Mouse (Mus musculus) embryonic facial prominence, embryonic 11.5 days (tissue): ENCODE measurements around the gene Ttll5. TPM values are rescaled to one million over a fixed set of nuclear protein-coding genes. Genes with fewer than 3 reads are reported as not detected.

Experiments
- ATAC-seq: fragments of 200-750 bp; cut with Nextera tagmentation; replicated peaks from 2 replicates; pipeline ENCODE4 v1.8.0; 2017; ENCODE audit warnings: low read depth; ENCODE audit not compliant: insufficient number of reproducible peaks, low FRiP score, low TSS enrichment
- DNase-seq: peaks from one replicate; pipeline ENCODE4 v3.0.0-alpha.2; 2015; ENCODE audit warnings: low spot score
- H3K27ac ChIP-seq: fragments of 300-500 bp; sonication (generic); replicated peaks from 2 replicates; pipeline ENCODE4 v1.5.1; 2014; ENCODE audit warnings: mild to moderate bottlenecking, low read depth, low read length, control low read depth
- H3K27me3 ChIP-seq: fragments of 300-500 bp; sonication (generic); 2 replicates; pipeline ENCODE4 v1.6.1; 2014; ENCODE audit warnings: mild to moderate bottlenecking, low read length, moderate library complexity, mixed read lengths; ENCODE audit not compliant: control insufficient read depth, insufficient read depth
- H3K36me3 ChIP-seq: fragments of 300-500 bp; sonication (generic); replicated peaks from 2 replicates; pipeline ENCODE4 v1.6.1; 2014; ENCODE audit warnings: low read depth, mild to moderate bottlenecking, low read length, moderate library complexity, mixed read lengths; ENCODE audit not compliant: control insufficient read depth, insufficient read depth
- H3K4me1 ChIP-seq: fragments of 300-500 bp; sonication (generic); 2 replicates; pipeline ENCODE4 v1.6.1; 2014; ENCODE audit warnings: low read length, mixed read lengths; ENCODE audit not compliant: control insufficient read depth, insufficient read depth
- H3K4me2 ChIP-seq: fragments of 300-500 bp; sonication (generic); 2 replicates; pipeline ENCODE4 v1.6.1; 2014; ENCODE audit warnings: low read depth, mild to moderate bottlenecking, control low read depth, low read length, moderate library complexity
- H3K4me3 ChIP-seq: fragments of 300-500 bp; sonication (generic); 2 replicates; pipeline ENCODE4 v1.5.1; 2014; ENCODE audit warnings: low read depth, low read length, control low read depth
- H3K9ac ChIP-seq: fragments of 300-500 bp; sonication (generic); replicated peaks from 2 replicates; pipeline ENCODE4 v1.6.1; 2014; ENCODE audit warnings: mild to moderate bottlenecking, control low read depth, low read length
- H3K9me3 ChIP-seq: fragments of 300-500 bp; sonication (generic); replicated peaks from 2 replicates; pipeline ENCODE4 v1.6.1; 2016; ENCODE audit warnings: mild to moderate bottlenecking, low read length, inconsistent platforms, mixed read lengths; ENCODE audit not compliant: control insufficient read depth
- WGBS: fragments of 180-500 bp; shearing (Covaris S2); extraction: QIAGEN DNeasy Blood & Tissue Kit; methylation state at CpG from one replicate; pipeline ENCODE4 v1.1.7; 2014; 5-methylcytosine and 5-hydroxymethylcytosine counted together
- polyA plus RNA-seq: library from polyadenylated mRNA; unstranded; fragments of >200 nt; fragmentation: Nextera tagmentation; extraction: Ambion mirVana; gene quantifications from 2 replicates; pipeline ENCODE4 v1.2.1, GENCODE M21; 2014

The Ttll5 gene
- polyA plus RNA-seq, 1 experiment from 2014 or later: 16.4 TPM

DNA sequence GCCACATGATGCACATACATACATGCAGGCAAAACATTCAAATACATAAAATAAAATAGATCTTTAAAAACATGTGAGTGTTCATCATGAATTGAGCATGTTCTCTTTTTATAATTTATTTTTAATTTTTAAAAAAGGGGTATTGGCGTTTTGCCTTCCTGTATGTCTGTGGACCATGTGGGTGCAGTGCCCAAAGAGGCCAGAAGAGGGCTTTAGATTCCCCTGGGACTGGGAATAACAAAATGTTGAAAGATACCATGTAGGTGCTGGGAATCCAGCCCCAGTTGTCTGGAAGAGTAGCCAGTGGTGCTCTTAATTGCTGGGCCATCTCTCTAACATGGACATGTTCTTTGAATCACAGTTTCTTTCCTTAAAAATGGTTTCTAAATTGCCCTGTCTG, 127.4 kb downstream of the Ttll5 start:
- Histone ChIP-seq H3K9me3 (no peaks in the 10 kb centered on the region), H3K27ac (no peak overlapping the region), H3K4me3 (no peak overlapping the region), H3K27me3 (no peaks in the 10 kb centered on the region), H3K4me1 (no peaks in the 10 kb centered on the region), H3K36me3 (no peaks in the 10 kb centered on the region), H3K4me2 (no peak overlapping the region), H3K9ac (no peak overlapping the region)
- 89% methylated on average over 1 of the region's 1 CpGs for WGBS
- no peak for ATAC-seq
- DNase-seq: no peak

- H3K27ac ChIP-seq: no peak overlapping the region
- no peaks in the 10 kb centered on the region for H3K36me3 ChIP-seq
- no peaks in the 10 kb centered on the region for H3K9me3 ChIP-seq
- no peak for ATAC-seq
- no peak overlapping the region for H3K4me2 ChIP-seq
- 93% methylated on average over 5 of the region's 5 CpGs for WGBS
- no peak overlapping the region for H3K9ac ChIP-seq
- H3K27me3 ChIP-seq: no peaks in the 10 kb centered on the region
- no peak overlapping the region for H3K4me3 ChIP-seq
- no peak for DNase-seq
- no peaks in the 10 kb centered on the region for H3K4me1 ChIP-seq
Measured at GRCm38 (mm10) chr12:85952349-85952748, 127.9 kb downstream of the Ttll5 start.

- no peaks in the 10 kb centered on the region for H3K27me3 ChIP-seq
- 82% methylated on average over 3 of the region's 3 CpGs for WGBS
- DNase-seq (no peak), ATAC-seq (no peak)
- no peak overlapping the region for H3K9ac ChIP-seq
- H3K4me1 ChIP-seq: no peaks in the 10 kb centered on the region
- H3K4me3 ChIP-seq: no peak overlapping the region
- H3K4me2 ChIP-seq: no peak overlapping the region
- no peaks in the 10 kb centered on the region for H3K9me3 ChIP-seq
- H3K36me3 ChIP-seq: no peaks in the 10 kb centered on the region
- no peak overlapping the region for H3K27ac ChIP-seq
Measured at GRCm38 (mm10) chr12:85954167-85954566, 129.7 kb downstream of the Ttll5 start.

DNA sequence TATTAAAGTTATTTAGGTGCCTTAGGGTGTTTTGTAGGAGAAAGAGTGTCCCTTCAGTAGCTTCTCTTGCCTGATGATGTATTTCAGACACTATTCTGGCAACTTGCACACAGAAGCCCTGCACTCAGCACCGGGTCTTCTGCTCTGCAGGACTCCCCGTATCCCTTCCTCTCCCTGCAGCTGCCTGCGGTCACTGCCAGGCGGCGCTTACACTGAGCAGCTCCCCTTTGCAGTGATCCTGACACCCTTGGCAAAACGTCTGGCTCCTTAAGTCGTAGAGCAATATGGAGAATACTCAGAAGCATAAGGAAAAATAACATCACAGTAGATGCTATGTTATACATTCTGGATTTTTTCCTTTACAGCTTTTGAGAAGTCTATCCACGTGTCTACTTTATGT, 130.6 kb downstream of the Ttll5 start:
- Histone ChIP-seq H3K27ac (no peak overlapping the region), H3K4me1 (no peaks in the 10 kb centered on the region), H3K9me3 (no peaks in the 10 kb centered on the region), H3K27me3 (no peaks in the 10 kb centered on the region), H3K9ac (no peak overlapping the region), H3K4me2 (no peak overlapping the region), H3K36me3 (no peaks in the 10 kb centered on the region), H3K4me3 (no peak overlapping the region)
- no peak for ATAC-seq
- 76% methylated on average over 8 of the region's 8 CpGs for WGBS
- no peak for DNase-seq

DNA sequence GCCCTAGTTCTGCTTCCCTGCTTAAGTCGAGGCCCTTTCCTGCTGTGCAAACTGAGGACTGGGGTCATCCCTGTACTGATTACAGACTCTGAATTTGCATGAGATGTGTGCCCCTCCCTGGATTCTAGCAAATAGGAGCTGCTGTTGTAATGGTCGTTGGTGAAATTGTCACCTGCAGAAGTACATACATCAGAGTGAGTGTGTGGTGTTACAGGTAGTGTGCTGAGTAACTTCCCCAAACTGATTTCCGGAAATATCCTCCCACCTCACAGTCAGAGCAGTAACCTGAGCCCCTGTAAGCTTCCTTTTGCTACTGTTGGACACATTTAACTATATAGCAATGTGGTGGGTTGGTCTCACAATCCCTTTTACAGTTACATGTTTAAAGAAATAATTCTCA, 131.2 kb downstream of the Ttll5 start:
- Histone ChIP-seq H3K27me3 (no peaks in the 10 kb centered on the region), H3K9ac (no peak overlapping the region)

GRCm38 (mm10) chr12:85956251-85956650, 131.8 kb downstream of the Ttll5 start:
- H3K4me1 ChIP-seq: no peaks in the 10 kb centered on the region
- ATAC-seq (no peak), DNase-seq (no peak)
- no peaks in the 10 kb centered on the region for H3K36me3 ChIP-seq
- H3K9me3 ChIP-seq: no peaks in the 10 kb centered on the region
- no peak overlapping the region for H3K4me3 ChIP-seq
- 76% methylated on average over 6 of the region's 6 CpGs for WGBS
- H3K27me3 ChIP-seq: no peaks in the 10 kb centered on the region
- H3K27ac ChIP-seq: no peak overlapping the region
- H3K9ac ChIP-seq: no peak overlapping the region
- no peak overlapping the region for H3K4me2 ChIP-seq

More for the DNA sequence above, 131.2 kb downstream of the Ttll5 start:
- Histone ChIP-seq H3K4me1 (no peaks in the 10 kb centered on the region), H3K4me3 (no peak overlapping the region), H3K27ac (no peak overlapping the region), H3K36me3 (no peaks in the 10 kb centered on the region), H3K4me2 (no peak overlapping the region), H3K9me3 (no peaks in the 10 kb centered on the region)
- 65% methylated on average over 3 of the region's 3 CpGs for WGBS
- DNase-seq (no peak), ATAC-seq (no peak)

DNA sequence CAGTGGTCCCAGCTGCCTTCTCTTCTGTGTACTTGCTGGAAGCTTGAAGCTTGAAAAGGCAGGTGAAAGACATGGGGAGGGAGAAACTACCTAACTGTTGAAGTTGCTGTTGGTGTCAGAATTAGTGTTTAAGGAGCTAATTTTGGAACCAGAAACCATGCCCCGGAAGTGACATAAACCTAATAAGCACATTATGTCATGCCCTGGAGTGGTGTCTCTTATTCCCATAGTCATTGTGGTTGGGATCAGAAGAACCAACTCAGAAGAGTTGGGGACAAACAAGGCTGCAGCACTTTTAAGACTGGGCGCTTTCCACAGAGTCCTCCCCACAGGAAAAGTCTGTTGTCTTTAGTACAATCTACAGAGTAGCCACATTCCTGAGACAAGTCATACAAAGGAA, 134.0 kb downstream of the Ttll5 start:
- Histone ChIP-seq H3K9me3 (no peaks in the 10 kb centered on the region), H3K27ac (no peak overlapping the region), H3K4me3 (no peak overlapping the region), H3K4me1 (no peaks in the 10 kb centered on the region), H3K4me2 (no peak overlapping the region), H3K9ac (no peak overlapping the region), H3K27me3 (no peaks in the 10 kb centered on the region), H3K36me3 (no peaks in the 10 kb centered on the region)
- no peak for ATAC-seq
- no peak for DNase-seq
- WGBS: 93% methylated on average over 2 of the region's 2 CpGs

DNA sequence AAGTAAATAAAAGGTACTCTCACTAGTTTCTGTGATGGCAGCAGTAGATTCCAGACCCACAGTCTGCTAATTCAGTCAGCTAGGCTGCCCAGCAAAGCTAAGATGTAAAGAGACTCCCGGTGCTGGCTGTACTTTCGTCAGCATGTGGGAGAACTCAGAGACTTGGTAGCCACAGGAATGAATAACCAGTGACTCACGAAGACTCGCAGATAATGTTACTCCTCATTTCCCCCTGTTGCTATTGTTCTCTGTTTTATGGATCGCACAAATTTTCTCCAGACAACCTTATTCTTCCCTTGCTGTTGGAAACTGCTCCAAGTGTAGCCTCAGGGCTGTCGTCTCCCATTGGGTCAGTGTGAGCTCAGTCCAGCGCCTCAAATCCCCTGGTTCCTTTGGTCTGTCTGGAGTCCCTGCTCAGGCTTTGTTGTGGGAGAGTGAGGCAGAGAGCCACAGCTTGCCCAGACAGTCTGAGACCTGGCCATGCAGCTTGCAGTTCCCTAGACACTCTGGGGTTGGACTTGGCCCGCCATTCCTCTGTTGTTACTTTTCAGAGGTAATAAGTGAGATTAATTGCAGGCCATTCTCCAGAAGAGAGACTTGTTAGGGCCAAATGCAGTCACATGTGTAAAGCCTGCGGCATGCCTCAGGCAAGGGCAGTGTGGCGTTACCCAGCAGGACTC, 135.5 kb downstream of the Ttll5 start:
- H3K4me2 ChIP-seq: no peak overlapping the region
- WGBS: 58% methylated on average over 10 of the region's 10 CpGs
- no peaks in the 10 kb centered on the region for H3K9me3 ChIP-seq
- no peak overlapping the region for H3K4me3 ChIP-seq
- no peak for DNase-seq
- H3K9ac ChIP-seq: no peak overlapping the region; the same call in 1 of the 2 replicates
- no peaks in the 10 kb centered on the region for H3K36me3 ChIP-seq
- H3K27ac ChIP-seq: no peak overlapping the region
- no peak for ATAC-seq
- no peaks in the 10 kb centered on the region for H3K27me3 ChIP-seq
- no peaks in the 10 kb centered on the region for H3K4me1 ChIP-seq
